Mouse (Mus musculus) hematopoietic stem cell, adult 5-6 weeks (primary cell): ENCODE results near the gene Pde3a. TPM values are rescaled to one million over a fixed set of nuclear protein-coding genes. Genes with fewer than 3 reads are reported as not detected.

Experiments used
- ATAC-seq, 2 experiments: fragments of 125-278 bp in 1 of 2; replicated peaks in 1 of 2; 2 replicates each; pipeline ENCODE4 v1.8.0; 2016 to 2017; ENCODE audit warnings: inconsistent platforms in 2 of 2, mild to moderate bottlenecking in 2 of 2, moderate number of reproducible peaks in 2 of 2, low read depth in 1 of 2, moderate TSS enrichment in 1 of 2; ENCODE audit not compliant: low FRiP score in 2 of 2, poor library complexity in 2 of 2, severe bottlenecking in 2 of 2, insufficient read depth in 1 of 2, low TSS enrichment in 1 of 2
- total RNA-seq: library from RNA; stranded (forward); fragments of 172-1452, 232-1000 nt; gene quantifications from 2 replicates; pipeline ENCODE4 v1.2.3, GENCODE M21; 2017

Pde3a gene
- 0.13 TPM in 1 of 2 replicates, not detected in the other for total RNA-seq

- no peak for ATAC-seq
Measured at GRCm38 (mm10) chr6:141248691-141249584, at the start of gene Pde3a. TSS of gene Pde3a (plus strand) at chr6:141249269.

GRCm38 (mm10) chr6:141200173-141200615 lies 48.9 kb upstream of the Pde3a start:
- 0 out of 4 replicates have a peak, but pooled peaks of 1 of the 2 experiments have one; percentile 27 for ATAC-seq

- ATAC-seq, result no peak
Measured at GRCm38 (mm10) chr6:141207531-141207930, 41.5 kb upstream of the Pde3a start.

GRCm38 (mm10) chr6:141208283-141208872 lies 40.7 kb upstream of the Pde3a start:
- ATAC-seq, result no peak

GRCm38 (mm10) chr6:141210021-141210420 lies 39.0 kb upstream of the Pde3a start:
- no peak for ATAC-seq

- ATAC-seq, result peak; percentile 62 to 69; a peak in 3 of 4 replicates
Measured at GRCm38 (mm10) chr6:141221081-141221480, 28.0 kb upstream of the Pde3a start.

- ATAC-seq, result no peak
Measured at GRCm38 (mm10) chr6:141226851-141227657, 22.0 kb upstream of the Pde3a start.

- ATAC-seq, result no peak
Measured at GRCm38 (mm10) chr6:141227658-141228005, 21.4 kb upstream of the Pde3a start.

- no peak for ATAC-seq
Measured at GRCm38 (mm10) chr6:141232756-141233382, 16.2 kb upstream of the Pde3a start.

GRCm38 (mm10) chr6:141241809-141242208 lies 7.3 kb upstream of the Pde3a start:
- no peak for ATAC-seq

GRCm38 (mm10) chr6:141245089-141245488 lies 4.0 kb upstream of the Pde3a start:
- no peak for ATAC-seq

GRCm38 (mm10) chr6:141246391-141246790 lies 2.7 kb upstream of the Pde3a start:
- ATAC-seq, result no peak

- no peak for ATAC-seq
Measured at GRCm38 (mm10) chr6:141248081-141248480, 988 bp upstream of the Pde3a start.

GRCm38 (mm10) chr6:141249585-141250295 lies 671 bp downstream of the Pde3a start:
- peak; percentile 44 to 49 for ATAC-seq

GRCm38 (mm10) chr6:141250296-141250629 lies 1.2 kb downstream of the Pde3a start:
- ATAC-seq, result no peak

- no peak for ATAC-seq
Measured at GRCm38 (mm10) chr6:141250984-141251383, 1.9 kb downstream of the Pde3a start.

- ATAC-seq, result no peak
Measured at GRCm38 (mm10) chr6:141252520-141252919, 3.5 kb downstream of the Pde3a start.
